Comparison of ENCODE assay signal across 10 mouse cellular contexts in genomic region chr17:66757025-66757511, GRCm38 (mm10).
DNase-seq lines count a peak whose midpoint lies in the region; ATAC-seq and TF ChIP-seq lines count a peak whose summit lies in the region.
"Had no signal": no experiment of that assay in that cellular context is flagged by ENCODE, and none has a peak within 500 bp of the region (broad histone marks: within the 10 kb centered on the region; RNA-seq: fewer than 3 reads in every experiment).

No protein-coding gene starts in this region.

- peak overlapping the region; percentile 7; the same call in 1 of the 2 replicates for H3K4me3 ChIP-seq in intestine, embryonic 15.5 days (replicated peaks)
- H3K4me3 ChIP-seq: erythroblast, embryonic 14.5 days had no signal

- H3K27me3 ChIP-seq in intestine, embryonic 15.5 days (replicated peaks): no peaks in the 10 kb centered on the region

- no peak overlapping the region for H3K9ac ChIP-seq in intestine, embryonic 15.5 days

- H3K4me2 ChIP-seq in intestine, embryonic 15.5 days (replicated peaks): peak overlapping the region; percentile 49

- peak; percentile 34 for DNase-seq in embryo, embryonic 10 days (ENCODE audit: low spot score)
- DNase-seq in embryo, embryonic 11 days: no peak
- DNase-seq in brain, embryonic 14.5 days (ENCODE audit: low read depth): peak; percentile 92
- DNase-seq in lung, postnatal 4 days: peak; percentile 17 to 31
- no peak for DNase-seq in right cerebral cortex, adult 2 months (ENCODE audit: low spot score in 2 of 2)
- no peak for DNase-seq in urinary bladder, postnatal 10 days (ENCODE audit: low spot score)
- no peak for DNase-seq in layer of hippocampus, adult 9-10 months (ENCODE audit: low spot score)

- TF ChIP-seq CTCF in brain, embryonic 14.5 days (IDR thresholded peaks at IDR 0.05; ENCODE audit: borderline replicate concordance, extremely low read depth, insufficient read depth, insufficient read length): no peak

- H3K36me3 ChIP-seq in intestine, embryonic 15.5 days: no peaks in the 10 kb centered on the region

- peaks cover 20% of the 10 kb centered on the region; the same call in 1 of the 2 replicates for H3K4me1 ChIP-seq in intestine, embryonic 15.5 days (replicated peaks)

- WGBS in intestine, embryonic 15.5 days: 13% methylated on average over 10 of the region's 10 CpGs

- H3K27ac ChIP-seq in intestine, embryonic 15.5 days: peak overlapping the region; percentile 59
- H3K27ac ChIP-seq: macrophage had no signal

- peak; percentile 77 for ATAC-seq in intestine, embryonic 15.5 days

- TF ChIP-seq POLR2A in brain, embryonic 14.5 days (IDR thresholded peaks at IDR 0.05; ENCODE audit: borderline replicate concordance, extremely low read depth, insufficient read depth, insufficient read length, poor library complexity, severe bottlenecking): no peak

- H3K9me3 ChIP-seq in intestine, embryonic 15.5 days: no peaks in the 10 kb centered on the region

Comparison
In these comparisons a context has a peak if more than half of its experiments do, and no peak if none do; other contexts are left out.
1. DNase-seq: peak in embryo, embryonic 10 days (single experiment), brain, embryonic 14.5 days (single experiment) and lung, postnatal 4 days (2 of 2); none in embryo, embryonic 11 days (single experiment), right cerebral cortex, adult 2 months (0 of 2), urinary bladder, postnatal 10 days (single experiment) and layer of hippocampus, adult 9-10 months (single experiment).